In the genomic region with DNA sequence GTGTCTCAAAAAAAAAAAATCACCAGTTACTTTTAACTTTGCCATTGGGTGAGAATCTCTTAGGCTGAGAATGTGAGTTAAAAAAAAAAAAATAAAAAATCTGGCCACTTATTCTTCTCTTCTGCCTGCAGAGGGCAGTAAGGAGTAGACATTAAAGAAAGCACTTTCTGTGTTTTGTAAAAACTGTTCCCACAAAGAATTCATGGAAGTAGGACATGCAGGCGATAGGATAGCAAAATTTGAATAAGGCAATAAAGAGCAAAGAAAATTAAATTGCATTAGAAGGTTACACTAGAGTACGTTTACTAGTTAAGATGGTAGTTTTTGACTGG, we compare ENCODE assay signal across 10 mouse cellular contexts. TPM values are rescaled to one million over a fixed set of nuclear protein-coding genes. Genes with fewer than 3 reads are reported as not detected.
DNase-seq lines count a peak whose midpoint lies in the region; ATAC-seq and TF ChIP-seq lines count a peak whose summit lies in the region.
"Had no signal": no experiment of that assay in that cellular context is flagged by ENCODE, and none has a peak within 500 bp of the region (broad histone marks: within the 10 kb centered on the region; RNA-seq: fewer than 3 reads in every experiment).

No protein-coding gene starts in this region.

- H3K4me1 ChIP-seq in lung, embryonic 14.5 days (ENCODE audit: insufficient read depth) = peaks cover 7% of the 10 kb centered on the region
- H3K4me1 ChIP-seq in hindbrain, embryonic 12.5 days = peaks cover 8% of the 10 kb centered on the region

- WGBS in lung, embryonic 14.5 days = 56% methylated on average over 2 of the region's 2 CpGs
- 60% methylated on average over 2 of the region's 2 CpGs for WGBS in hindbrain, embryonic 12.5 days

- no peak overlapping the region for H3K4me2 ChIP-seq in lung, embryonic 14.5 days
- peak overlapping the region; percentile 36 for H3K4me2 ChIP-seq in hindbrain, embryonic 12.5 days (replicated peaks)
- H3K4me2 ChIP-seq: liver, embryonic 15.5 days had no signal

- no peak overlapping the region for H3K27ac ChIP-seq in lung, embryonic 14.5 days (ENCODE audit: low read depth)
- 0 out of 2 replicates have a peak overlapping the region, but pooled peaks have one; percentile 52 for H3K27ac ChIP-seq in hindbrain, embryonic 12.5 days
- H3K27ac ChIP-seq: liver, embryonic 15.5 days had no signal

- H3K27me3 ChIP-seq in lung, embryonic 14.5 days (ENCODE audit: insufficient read depth, low read length) = no peaks in the 10 kb centered on the region
- H3K27me3 ChIP-seq in hindbrain, embryonic 12.5 days = no peaks in the 10 kb centered on the region
- H3K27me3 ChIP-seq: liver, embryonic 15.5 days had no signal

- no peak overlapping the region for H3K4me3 ChIP-seq in lung, embryonic 14.5 days (ENCODE audit: low read depth, low read length)
- H3K4me3 ChIP-seq in hindbrain, embryonic 12.5 days = 0 out of 2 replicates have a peak overlapping the region, but pooled peaks have one; percentile 19
- H3K4me3 ChIP-seq: erythroblast, embryonic 14.5 days; liver, embryonic 15.5 days had no signal

- DNase-seq in CD4-positive, CD25-positive, alpha-beta regulatory T cell, adult 2 months (ENCODE audit: low read depth, low spot score) = peak; percentile 69
- peak; percentile 86 for DNase-seq in lung, embryonic 14.5 days
- DNase-seq in lung, adult 18-20 months = no peak
- DNase-seq in retina, embryonic 14.5 days (ENCODE audit: low spot score) = peak; percentile 74
- no peak for DNase-seq in gastrocnemius, postnatal 25 days
- DNase-seq in right cerebral cortex, postnatal 14 days = no peak

- no peaks in the 10 kb centered on the region for H3K36me3 ChIP-seq in lung, embryonic 14.5 days (ENCODE audit: insufficient read depth)
- no peaks in the 10 kb centered on the region for H3K36me3 ChIP-seq in hindbrain, embryonic 12.5 days
- H3K36me3 ChIP-seq: liver, embryonic 15.5 days had no signal

- TF ChIP-seq CTCF in lung, embryonic 14.5 days (IDR thresholded peaks at IDR 0.05; ENCODE audit: low read depth) = peak; percentile 59

- no peak for ATAC-seq in CD4-positive, CD25-positive, alpha-beta regulatory T cell, adult 4 months
- ATAC-seq in lung, embryonic 14.5 days (ENCODE audit: insufficient read depth) = no peak
- no peak for ATAC-seq in hindbrain, embryonic 12.5 days (ENCODE audit: low FRiP score)

- no peak overlapping the region for H3K9ac ChIP-seq in lung, embryonic 14.5 days
- H3K9ac ChIP-seq in hindbrain, embryonic 12.5 days = no peak overlapping the region
- H3K9ac ChIP-seq: liver, embryonic 15.5 days had no signal

- no peaks in the 10 kb centered on the region for H3K9me3 ChIP-seq in lung, embryonic 14.5 days (ENCODE audit: low read depth, low read length)
- H3K9me3 ChIP-seq in hindbrain, embryonic 12.5 days (replicated peaks) = no peaks in the 10 kb centered on the region
- H3K9me3 ChIP-seq: liver, embryonic 15.5 days had no signal

RNA-seq across cellular contexts. Expression of gene Dtd2, which starts 4.3 kb away (rescaled TPM):
- polyA plus RNA-seq in CD4-positive, CD25-positive, alpha-beta regulatory T cell, adult 4 months (2017; shearing (Covaris generic)) = 10 to 100 TPM; 12.4 to 18.7 TPM
- 24.4 and 25.9 TPM in 2 replicates for polyA plus RNA-seq in lung, embryonic 14.5 days (2014; fragmentation: Nextera tagmentation; extraction: Ambion mirVana)
- 17.2 and 18.0 TPM in 2 replicates for polyA plus RNA-seq in hindbrain, embryonic 12.5 days (2016; fragmentation: Nextera tagmentation; extraction: Ambion mirVana)
- total RNA-seq in gastrocnemius, postnatal 25 days (2021) = 1 to 10 TPM; 3.9 to 4.0 TPM

RNA-seq across cellular contexts. Expression of gene Gpr33, which starts 17.3 kb away (rescaled TPM):
- polyA plus RNA-seq in CD4-positive, CD25-positive, alpha-beta regulatory T cell, adult 4 months (2017; shearing (Covaris generic)) = not detected
- polyA plus RNA-seq in lung, embryonic 14.5 days (2014; fragmentation: Nextera tagmentation; extraction: Ambion mirVana) = not detected in 2 replicates
- not detected in 2 replicates for polyA plus RNA-seq in hindbrain, embryonic 12.5 days (2016; fragmentation: Nextera tagmentation; extraction: Ambion mirVana)
- not detected for total RNA-seq in gastrocnemius, postnatal 25 days (2021)
- polyA plus RNA-seq: erythroblast, embryonic 14.5 days; liver, embryonic 15.5 days had no signal

RNA-seq across cellular contexts. Expression of gene Heatr5a, which starts 39.5 kb away (rescaled TPM):
- 10 to 100 TPM in 1 of 2 experiments, 1 to 10 TPM in 1; 9.8 to 10.6 TPM for polyA plus RNA-seq in CD4-positive, CD25-positive, alpha-beta regulatory T cell, adult 4 months (2017; shearing (Covaris generic))
- polyA plus RNA-seq in lung, embryonic 14.5 days (2014; fragmentation: Nextera tagmentation; extraction: Ambion mirVana) = 18.2 and 19.2 TPM in 2 replicates
- 12.7 and 12.9 TPM in 2 replicates for polyA plus RNA-seq in hindbrain, embryonic 12.5 days (2016; fragmentation: Nextera tagmentation; extraction: Ambion mirVana)
- total RNA-seq in gastrocnemius, postnatal 25 days (2021) = 10 to 100 TPM; 14.8 to 19.5 TPM

Comparison
In these comparisons a context has a peak if more than half of its experiments do, and no peak if none do; other contexts are left out.
1. DNase-seq: peak in CD4-positive, CD25-positive, alpha-beta regulatory T cell, adult 2 months (single experiment), lung, embryonic 14.5 days (single experiment) and retina, embryonic 14.5 days (single experiment); none in lung, adult 18-20 months (0 of 2), gastrocnemius, postnatal 25 days (single experiment) and right cerebral cortex, postnatal 14 days (single experiment).